Mouse (Mus musculus) spleen, postnatal 4 days (tissue): ENCODE measurements around the gene Spast.
"Not testable (repeated sequence)": the region's sequence is repeated elsewhere in the genome, so short reads cannot be mapped to it uniquely, and the experiment has no call there.

Experiments
- DNase-seq, 2 experiments: peaks; one replicate each; pipeline ENCODE4 v3.0.0; 2022; ENCODE audit warnings: low spot score in 2 of 2

The Spast gene

GRCm38 (mm10) chr17:74338937-74339804 lies at the start of gene Spast:
Spast (plus strand) TSS chr17:74338987.
- DNase-seq: peak; percentile 78 to 88

GRCm38 (mm10) chr17:74290198-74290597 lies 48.6 kb upstream of the Spast start:
- peak in 1 of 2 experiments; percentile 36 for DNase-seq

- no peak for DNase-seq
These were observed 47.9 kb upstream of the Spast start for GRCm38 (mm10) chr17:74290869-74291268.

- DNase-seq: no peak
These were observed 47.0 kb upstream of the Spast start for GRCm38 (mm10) chr17:74291640-74292361.

GRCm38 (mm10) chr17:74293687-74294425 lies 44.9 kb upstream of the Spast start:
- DNase-seq: peak in 1 of 2 experiments; percentile 78

- DNase-seq: peak; percentile 87 to 93
These were observed 44.3 kb upstream of the Spast start for GRCm38 (mm10) chr17:74294426-74295025.

- DNase-seq: peak; percentile 74 to 89
These were observed 43.5 kb upstream of the Spast start, which contains the start of gene Memo1 for GRCm38 (mm10) chr17:74295026-74295970. Memo1 (minus strand) TSS chr17:74295521.

GRCm38 (mm10) chr17:74296076-74296823 lies 42.5 kb upstream of the Spast start:
- DNase-seq: peak in 1 of 2 experiments; percentile 55

GRCm38 (mm10) chr17:74296991-74297390 lies 41.8 kb upstream of the Spast start:
- DNase-seq: not testable (repeated sequence)

GRCm38 (mm10) chr17:74300089-74300488 lies 38.7 kb upstream of the Spast start:
- no peak for DNase-seq

GRCm38 (mm10) chr17:74304060-74304459 lies 34.7 kb upstream of the Spast start:
- DNase-seq: peak in 1 of 2 experiments; percentile 26

GRCm38 (mm10) chr17:74305616-74306015 lies 33.2 kb upstream of the Spast start:
- no peak for DNase-seq

- DNase-seq: no peak
These were observed 32.8 kb upstream of the Spast start for GRCm38 (mm10) chr17:74306021-74306420.

GRCm38 (mm10) chr17:74315445-74316308 lies 23.1 kb upstream of the Spast start:
- no peak for DNase-seq

GRCm38 (mm10) chr17:74316309-74316863 lies 22.4 kb upstream of the Spast start:
- DNase-seq: peak; percentile 89 to 95

- no peak for DNase-seq
These were observed 20.1 kb upstream of the Spast start for GRCm38 (mm10) chr17:74318721-74319120.

- DNase-seq: no peak
These were observed 16.3 kb upstream of the Spast start for GRCm38 (mm10) chr17:74322400-74323054.

GRCm38 (mm10) chr17:74323844-74324243 lies 14.9 kb upstream of the Spast start, which contains the start of gene Dpy30:
Dpy30 (minus strand) TSS chr17:74323944.
- DNase-seq: no peak
